Mouse (Mus musculus): ENCODE data around the gene Ppp2r1b.
A peak's percentile ranks its signal among the peaks of the same experiment; 100 is the strongest.

DNA sequence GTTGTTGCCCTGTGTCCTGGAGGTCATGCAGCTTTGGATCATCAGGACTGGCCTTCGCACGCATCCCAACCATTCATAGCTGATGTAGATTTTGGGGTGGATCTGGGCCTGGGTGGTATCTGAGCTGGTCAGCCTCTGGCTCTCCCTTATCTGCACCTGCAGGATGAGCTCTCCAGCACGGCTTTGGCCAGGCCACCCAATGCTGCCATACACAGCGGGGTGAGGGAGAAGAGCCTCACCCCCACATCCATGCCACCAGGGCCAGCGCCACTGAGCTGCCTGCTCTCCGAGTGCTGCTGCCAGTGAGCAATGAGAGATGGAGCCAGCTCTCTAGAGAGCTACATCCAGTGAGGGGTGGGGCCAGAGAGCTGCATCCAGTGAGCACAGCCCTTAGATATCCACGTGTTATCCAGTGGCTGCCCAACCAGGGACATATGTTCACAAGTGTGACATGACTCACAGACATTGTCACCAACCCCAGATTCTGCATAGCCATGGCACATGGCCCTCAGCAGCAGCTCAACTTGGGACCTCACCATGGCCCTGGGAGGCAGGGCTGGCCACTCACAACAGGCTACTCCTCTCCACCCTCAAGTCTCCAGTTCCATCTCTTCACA, 41.9 kb upstream of the Ppp2r1b start:
- peak; percentile 83 for TF ChIP-seq GATA1 (IDR thresholded peaks at IDR 0.05; ENCODE audit: low read length)
- TF ChIP-seq TAL1 (IDR thresholded peaks at IDR 0.05; ENCODE audit: low read length): peak; percentile 87
